Mouse (Mus musculus) layer of hippocampus, postnatal 10 days (tissue): Measurements from ENCODE around the gene Bst2. TPM values are rescaled to one million over a fixed set of nuclear protein-coding genes. Genes with fewer than 3 reads are reported as not detected.

Experiments
- DNase-seq, 2 experiments: peaks; one replicate each; pipeline ENCODE4 v3.0.0; 2021; ENCODE audit warnings: low spot score in 2 of 2
- total RNA-seq, 2 experiments: library from RNA; stranded (reverse); gene quantifications; 2 replicates each; pipeline ENCODE4 v1.2.3; 2021

The Bst2 gene
- total RNA-seq, 2 experiments from 2014 or later: 4.1 to 4.8 TPM

DNA sequence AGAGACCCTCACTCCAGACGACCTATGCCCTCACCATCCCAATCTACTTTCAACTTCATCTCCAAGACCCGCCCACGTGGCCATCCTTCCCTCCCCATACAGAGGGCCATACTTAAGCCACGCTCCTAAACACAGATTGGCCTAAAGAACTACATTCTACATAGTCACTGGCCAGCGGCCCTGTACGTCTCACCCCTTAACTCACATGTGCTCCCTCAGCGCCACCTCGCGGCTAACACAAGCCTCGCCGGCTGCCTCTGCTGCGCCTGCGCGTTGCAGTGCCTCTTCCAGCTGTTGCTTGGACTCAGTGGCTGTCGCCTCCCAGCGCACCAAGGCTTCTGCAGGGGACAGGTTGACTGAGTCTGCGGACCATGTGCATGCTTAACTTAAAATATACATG lies 15.6 kb downstream of the Bst2 start:
- DNase-seq: peak; percentile 95 to 96

DNA sequence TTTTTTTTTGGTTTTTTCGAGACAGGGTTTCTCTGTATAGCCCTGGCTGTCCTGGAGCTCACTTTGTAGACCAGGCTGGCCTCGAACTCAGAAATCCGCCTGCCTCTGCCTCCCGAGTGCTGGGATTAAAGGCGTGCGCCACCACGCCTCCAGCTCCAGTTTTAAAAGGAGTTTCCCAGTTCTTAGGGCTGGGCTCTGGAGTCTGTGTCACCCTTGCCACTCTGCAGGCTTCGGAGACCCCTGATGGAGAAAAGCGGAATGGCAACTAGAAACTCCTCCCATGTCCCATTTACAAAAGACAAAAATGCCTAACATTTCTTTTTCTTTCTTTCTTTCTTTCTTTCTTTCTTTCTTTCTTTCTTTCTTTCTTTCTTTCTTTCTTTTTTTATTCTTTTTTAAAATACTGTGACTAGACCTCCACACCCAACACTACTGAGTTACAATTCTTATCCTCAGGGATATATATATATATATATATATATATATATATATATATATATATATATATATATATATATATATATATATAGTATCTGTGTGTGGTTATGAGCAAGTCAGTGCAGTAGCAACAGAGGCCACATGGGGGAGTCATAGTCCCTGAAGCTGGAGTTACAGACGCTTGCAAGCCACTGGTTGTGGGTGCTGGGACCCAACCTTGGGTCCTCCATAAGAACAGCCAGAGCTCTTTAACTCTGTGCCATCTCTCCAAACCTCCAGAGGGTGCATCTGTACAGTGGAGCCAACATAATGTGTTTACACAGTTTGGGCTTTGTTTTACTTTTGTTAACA lies 18.0 kb downstream of the Bst2 start:
- DNase-seq: peak; percentile 61 to 62

DNA sequence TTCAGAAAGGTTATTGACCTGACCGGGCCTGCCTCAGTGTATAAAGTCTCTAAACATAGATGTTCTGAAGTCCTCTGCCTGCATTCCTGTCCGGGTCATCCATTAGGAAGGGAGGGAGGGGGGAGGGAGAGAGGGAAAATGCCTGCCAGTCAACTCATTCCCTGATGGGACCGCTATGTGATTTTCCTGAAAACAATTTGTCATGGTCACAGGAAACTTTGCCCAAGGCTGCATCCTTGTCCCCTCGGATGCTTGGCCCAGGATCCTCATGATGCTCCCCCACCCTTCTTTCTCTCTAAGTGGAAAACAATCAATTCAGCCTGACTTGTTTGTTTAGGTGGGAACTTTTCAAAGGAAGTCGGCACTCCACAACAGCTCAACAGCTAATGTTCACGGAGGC lies 20.5 kb downstream of the Bst2 start:
- DNase-seq: no peak

DNA sequence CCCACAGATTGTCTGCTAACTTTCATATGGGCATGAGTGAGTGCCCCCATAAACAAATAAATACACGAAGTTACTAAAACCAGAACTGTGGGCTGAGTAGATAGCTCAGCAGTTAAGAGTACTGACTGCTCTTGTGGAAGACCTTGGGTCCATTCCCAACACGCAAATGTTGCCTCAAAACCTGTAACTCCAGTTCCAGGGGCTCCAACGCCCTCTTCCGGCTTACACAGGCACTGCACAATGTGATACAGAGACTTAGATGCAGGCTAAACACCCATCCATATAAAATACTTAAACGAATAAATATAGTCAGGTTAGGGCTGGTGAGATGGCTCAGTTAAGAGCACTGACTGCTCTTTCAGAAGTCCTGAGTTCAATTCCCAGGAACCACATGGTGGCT lies 22.2 kb downstream of the Bst2 start:
- no peak for DNase-seq

DNA sequence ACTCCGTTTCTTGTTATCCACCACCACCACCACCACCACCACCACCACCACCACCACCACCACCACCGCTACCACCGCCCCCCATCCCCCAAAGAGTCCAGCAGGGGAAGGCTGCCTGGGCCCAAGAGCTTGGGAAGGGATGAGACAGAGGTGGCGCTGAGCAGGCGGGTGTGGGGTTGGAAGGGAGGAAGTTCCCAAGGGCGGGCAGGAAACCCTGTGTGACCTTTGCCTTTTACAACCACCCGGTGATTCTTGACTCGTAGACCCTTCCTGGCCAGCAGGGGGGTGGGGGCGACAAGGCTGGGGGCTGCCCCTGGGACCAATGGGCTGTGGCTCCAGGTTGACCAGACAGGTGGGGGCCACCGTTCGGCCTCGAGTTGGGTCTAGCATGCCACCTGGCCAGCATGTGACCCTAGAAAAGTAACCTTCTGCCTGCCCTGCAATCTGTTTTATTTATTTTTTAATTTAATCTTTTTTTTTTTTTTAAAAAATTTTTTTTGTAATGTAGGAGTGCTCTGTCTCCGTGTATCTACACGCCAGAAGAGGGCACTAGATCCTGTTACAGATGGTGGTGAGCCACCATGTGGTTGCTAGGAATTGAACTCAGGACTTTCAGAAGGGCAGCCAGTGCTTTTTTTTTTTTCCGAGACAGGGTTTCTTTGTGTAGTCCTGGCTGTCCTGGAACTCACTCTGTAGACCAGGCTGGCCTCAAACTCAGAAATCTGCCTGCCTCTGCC lies 24.1 kb downstream of the Bst2 start:
- DNase-seq: no peak

DNA sequence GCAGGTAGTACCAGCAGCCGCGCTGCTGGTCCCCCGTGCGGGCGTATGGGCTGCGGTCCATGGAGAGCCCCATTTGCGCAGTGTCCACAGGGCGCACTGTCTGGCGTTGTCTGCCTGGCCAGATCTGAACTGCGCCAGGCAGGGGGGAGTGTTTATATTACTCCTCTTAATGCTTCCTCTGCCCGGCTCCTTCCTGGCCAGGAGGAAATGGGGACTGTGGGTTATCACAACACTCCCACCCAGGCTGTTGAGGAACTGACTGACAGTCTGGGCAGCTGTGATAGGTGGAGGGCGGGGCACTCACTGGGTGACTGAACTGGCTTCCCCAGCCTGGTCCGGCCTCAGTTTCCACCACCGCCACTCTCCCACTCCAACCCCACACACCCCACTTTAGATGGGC lies 25.6 kb downstream of the Bst2 start, which contains the start of gene Plvap:
Plvap (minus strand) TSS at position 109 of the 400 bp plus-strand sequence.
- DNase-seq: no peak

DNA sequence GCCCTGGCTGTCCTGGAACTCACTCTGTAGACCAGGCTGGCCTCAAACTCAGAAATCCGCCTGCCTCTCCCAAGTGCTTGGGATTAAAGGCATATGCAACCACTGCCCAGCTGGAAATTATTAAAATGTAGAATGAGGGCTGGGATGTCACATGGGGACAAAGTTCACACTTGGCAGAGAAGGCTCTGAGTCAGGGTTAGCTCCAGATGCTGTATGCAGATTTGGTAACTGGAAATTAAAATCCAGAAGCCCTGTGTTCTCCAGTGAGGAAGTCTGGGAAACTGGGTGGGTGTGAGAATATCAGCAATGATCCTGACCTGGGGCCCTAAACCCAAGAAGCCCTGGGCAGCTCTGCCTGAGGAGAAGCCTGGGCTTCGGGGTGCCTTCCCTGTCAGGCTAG lies 27.9 kb downstream of the Bst2 start:
- no peak for DNase-seq

DNA sequence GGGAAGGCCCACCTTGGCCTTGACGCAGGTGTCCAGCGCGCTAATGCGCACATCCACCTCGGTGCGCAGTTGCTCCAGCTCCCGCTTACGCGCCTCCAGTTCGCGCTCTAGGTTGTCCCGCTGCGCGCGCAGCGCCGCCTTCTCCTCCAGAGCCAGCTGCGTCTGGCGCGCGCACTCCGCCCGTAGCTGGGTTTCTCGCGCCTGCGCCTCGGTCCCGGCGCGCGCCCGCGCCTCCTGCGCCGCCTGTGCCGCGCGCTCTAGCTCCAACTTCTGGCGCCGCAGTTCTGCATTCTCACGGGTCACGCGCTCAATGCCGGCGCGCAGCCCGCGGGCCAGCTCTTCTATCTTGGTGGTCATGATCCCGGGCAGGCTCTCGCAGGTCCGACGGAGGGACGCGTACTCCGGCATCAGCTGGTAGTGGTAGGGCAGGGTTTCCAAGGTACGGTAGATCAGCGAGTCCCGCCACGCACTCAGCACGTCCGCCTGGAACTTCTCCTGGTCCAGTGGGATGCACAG lies 29.6 kb downstream of the Bst2 start:
- peak; percentile 63 to 83 for DNase-seq

DNA sequence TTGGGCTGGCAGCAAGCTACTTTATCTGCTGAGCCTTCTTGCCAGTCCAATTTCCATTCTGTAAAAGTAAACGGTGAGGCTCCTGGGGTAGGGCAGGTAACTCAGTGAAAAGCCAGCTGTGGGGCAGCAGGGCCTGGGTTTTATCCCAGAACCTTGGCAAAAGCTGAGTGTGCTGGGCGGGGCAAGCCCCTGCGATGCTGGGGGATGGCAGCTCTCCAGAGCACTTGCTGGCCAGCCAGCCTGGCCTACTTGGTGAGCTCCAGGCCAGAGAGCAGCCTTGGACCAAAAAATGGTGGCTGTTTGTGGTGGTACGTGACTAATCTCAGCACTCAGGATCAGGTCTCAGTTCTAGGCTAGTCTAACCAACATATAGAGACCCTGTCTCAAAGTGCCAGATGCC lies 31.3 kb downstream of the Bst2 start:
- no peak for DNase-seq

DNA sequence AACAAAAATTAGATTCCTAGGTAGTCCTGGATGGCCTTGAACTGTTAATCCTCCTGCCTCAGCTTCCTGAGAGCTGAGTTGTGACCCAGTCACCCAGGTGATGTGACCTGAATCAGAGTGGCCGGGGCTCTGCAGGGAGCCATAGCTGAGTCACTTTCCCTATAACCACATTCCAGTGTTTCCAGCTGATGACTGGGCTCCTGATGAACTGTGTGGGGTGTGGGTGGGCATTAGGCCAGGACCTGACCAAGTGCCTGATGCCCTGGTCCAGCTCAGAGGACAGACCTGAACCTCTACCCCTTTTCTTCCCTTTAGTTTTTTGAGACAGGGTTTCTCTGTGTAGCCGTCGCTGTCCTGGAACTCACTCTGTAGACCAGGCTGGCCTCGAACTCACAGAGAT lies 31.9 kb downstream of the Bst2 start:
- no peak for DNase-seq

DNA sequence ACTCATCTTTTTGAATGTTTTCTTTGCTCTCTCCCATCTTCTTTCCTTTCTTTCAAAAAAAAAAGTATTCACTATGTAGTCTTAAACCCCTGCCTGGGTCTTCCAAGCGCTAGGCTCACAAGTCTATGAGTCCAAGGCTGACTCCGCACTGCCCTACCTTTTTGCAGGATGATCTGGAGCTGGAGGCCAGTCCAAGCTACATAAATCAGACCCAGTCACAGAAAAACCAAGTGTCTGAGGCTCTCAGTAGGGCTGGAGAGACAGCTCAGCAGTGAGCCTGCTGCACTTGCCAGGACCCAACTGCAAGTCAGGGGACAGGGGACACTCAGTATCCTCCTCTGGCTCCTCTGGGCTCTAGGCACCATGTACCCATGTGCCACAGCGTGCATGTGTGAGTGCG lies 32.9 kb downstream of the Bst2 start:
- DNase-seq: no peak

DNA sequence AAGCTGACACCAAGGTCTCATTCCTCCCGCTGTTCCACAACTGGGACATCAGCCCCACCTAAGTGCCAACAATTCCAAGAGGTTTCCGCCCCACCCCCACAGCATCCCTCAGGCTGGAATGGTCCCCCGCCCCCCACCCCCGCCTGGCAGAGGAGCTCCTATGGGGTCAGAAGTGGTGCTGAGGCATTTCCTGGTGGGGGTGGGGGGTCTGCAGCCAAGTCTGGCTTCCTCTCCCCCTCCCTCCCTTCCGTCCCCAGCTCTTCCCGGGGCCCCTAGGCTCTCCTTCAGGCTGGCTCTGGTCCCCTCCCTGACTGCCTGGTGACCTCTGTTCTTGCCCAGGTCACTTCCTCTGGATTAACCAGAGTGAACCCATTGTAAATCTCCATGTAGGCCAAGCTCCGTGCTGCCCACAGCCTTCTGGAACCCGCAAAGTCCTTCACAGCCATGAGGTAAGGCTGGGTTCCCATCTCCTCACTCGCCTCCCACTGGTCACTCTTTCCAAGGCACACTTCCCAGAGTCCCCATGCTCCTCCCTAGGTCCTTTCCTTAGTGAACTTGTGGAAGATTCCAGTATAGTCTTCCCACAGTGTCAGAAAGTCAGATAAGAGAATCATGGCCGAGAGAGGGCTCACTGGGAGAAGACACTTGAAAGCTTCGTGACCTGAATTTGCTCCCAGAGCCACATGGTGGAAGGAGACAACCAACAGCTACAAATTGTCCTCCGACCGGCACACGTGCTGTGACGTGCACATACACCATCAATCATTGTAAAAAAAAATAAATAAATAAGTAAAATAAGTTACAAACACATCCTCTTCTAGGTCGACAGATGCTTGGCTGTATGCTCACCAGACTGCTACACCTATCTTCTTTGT lies 38.2 kb downstream of the Bst2 start:
- DNase-seq: no peak

DNA sequence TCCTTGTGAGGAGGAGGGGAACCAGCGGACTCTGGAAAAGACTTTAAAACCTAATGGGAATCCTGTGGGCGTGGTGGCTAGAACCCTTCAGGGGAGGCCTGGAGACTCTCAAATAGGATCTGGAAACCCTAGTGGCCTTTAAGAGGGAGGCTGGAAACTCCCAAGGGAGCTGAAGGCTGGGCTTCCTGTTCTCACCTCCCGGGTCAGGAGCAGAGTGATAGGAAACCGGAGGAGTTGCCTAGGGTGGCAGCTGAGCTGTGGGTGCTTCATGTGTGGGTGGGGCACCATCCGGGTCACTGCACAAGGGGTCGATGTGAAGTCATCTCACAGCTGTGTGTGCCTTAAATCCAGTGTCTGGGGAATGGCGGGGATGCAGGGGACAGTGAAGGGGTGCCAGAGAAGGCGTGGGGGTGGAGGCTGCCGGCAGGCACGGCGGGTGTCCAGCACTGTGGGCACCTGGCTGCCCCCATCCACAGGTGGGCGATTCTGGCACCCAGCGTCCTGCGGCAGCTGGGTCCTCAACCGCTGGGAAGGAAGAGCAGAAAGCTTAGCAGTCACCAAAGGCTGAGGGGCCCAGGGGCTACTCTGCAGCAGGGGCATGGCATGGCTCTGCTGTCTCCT lies 39.3 kb downstream of the Bst2 start:
- no peak for DNase-seq

DNA sequence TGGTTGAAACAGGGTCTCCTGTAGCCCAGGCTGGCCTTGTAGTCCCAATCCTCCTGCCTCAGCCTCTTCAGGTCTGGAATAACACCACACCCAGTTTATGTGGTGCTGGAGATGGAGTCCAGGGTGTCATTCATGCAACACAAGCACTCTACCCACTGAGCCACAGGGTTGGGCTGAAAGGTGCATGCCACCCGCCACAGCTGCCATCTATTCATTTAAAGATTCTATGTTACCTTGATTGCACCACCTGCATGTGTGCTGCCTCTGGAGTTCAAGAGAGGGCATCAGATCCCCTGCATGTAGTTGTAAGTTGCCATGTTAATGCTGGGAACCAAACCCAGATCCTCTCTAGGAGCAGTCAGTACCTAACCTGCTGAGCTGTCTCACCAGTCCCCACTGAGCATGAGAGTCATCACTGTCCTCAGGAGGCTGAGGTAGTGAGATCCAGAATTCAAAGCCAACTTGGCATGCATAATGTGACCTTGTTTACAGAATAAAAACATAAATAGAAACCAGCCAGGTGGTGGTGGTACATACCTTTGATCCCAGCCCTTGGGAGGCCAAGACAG lies 40.1 kb downstream of the Bst2 start:
- DNase-seq: no peak

DNA sequence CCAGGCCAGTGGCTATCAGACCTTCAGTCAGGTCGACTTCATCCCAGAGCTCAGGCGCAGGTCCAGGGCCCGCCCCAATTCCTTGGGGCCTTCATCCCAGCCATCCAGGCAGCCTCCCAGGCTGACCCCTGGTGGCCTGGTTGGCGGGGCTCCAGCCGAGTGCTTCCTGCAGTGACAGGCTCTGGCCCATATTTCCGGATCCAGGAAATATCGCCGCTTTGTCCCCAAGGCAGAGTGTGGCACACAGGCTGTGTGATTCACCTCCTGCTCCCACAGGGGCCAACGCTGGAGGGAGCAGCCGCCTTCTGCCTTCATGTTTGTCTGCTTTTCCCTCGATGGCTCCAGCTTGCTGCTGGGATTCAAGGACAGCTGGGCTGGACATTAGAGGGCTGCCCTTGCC lies 40.8 kb downstream of the Bst2 start:
- DNase-seq: peak; percentile 57 to 66

DNA sequence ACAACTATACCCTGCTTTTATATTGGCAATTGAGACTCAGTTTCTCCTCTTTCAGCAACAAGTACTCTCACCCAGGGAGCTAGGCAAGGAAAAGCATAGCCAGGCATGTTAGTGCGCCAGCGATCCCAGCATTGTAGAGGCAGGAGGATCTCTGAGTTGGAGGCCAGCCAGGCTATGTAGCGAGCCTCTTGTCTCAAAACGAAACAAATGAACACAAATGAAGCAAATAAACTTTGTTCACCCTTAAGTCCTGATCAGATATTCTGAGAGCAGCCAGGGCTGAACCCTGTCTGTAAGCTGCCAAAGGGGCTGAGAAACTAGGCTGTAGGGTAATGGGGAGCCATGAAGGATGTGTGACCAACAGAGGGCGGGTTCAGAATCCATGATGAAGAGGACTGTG lies 41.4 kb downstream of the Bst2 start:
- DNase-seq: no peak

DNA sequence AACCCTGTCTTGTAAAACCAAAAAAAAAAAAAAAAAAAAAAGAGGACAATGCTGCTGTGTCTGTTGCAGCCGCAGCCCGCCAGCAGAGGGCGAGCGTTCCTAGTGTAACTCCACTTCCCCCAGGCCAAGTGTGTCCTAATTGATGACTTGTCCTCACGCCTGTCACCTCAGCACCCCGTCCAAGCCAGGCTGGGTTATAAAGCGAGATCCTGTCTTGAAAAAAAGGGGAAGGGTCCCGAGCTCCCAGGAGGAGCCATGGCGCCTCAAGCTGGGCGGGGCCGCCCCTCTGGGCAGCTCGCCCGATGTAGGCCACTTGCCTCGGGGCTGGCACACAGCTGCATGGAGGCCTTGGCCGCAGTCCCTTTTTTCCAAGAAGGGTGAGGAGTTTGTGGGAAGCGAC lies 42.2 kb downstream of the Bst2 start:
- peak; percentile 86 to 87 for DNase-seq

DNA sequence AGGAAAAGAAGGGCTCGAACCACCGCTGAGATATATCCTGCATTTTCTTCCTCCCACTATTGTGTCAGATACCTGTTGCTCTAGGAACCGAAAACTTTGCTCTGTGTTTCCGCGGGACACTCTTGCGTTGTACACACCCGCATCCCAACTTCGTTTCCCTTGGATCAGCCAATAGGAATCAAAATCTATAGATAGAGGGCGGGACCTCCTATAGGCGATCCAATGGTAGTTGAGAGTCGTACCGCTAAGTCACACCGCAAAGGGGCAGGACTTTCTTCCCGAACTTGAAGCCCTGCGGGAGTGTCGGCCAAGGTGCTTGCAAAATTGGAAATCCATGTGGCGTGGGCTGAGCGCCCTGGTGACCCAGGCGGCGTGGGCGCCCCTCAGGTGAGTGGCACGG lies 48.8 kb downstream of the Bst2 start:
- peak; percentile 80 to 87 for DNase-seq

DNA sequence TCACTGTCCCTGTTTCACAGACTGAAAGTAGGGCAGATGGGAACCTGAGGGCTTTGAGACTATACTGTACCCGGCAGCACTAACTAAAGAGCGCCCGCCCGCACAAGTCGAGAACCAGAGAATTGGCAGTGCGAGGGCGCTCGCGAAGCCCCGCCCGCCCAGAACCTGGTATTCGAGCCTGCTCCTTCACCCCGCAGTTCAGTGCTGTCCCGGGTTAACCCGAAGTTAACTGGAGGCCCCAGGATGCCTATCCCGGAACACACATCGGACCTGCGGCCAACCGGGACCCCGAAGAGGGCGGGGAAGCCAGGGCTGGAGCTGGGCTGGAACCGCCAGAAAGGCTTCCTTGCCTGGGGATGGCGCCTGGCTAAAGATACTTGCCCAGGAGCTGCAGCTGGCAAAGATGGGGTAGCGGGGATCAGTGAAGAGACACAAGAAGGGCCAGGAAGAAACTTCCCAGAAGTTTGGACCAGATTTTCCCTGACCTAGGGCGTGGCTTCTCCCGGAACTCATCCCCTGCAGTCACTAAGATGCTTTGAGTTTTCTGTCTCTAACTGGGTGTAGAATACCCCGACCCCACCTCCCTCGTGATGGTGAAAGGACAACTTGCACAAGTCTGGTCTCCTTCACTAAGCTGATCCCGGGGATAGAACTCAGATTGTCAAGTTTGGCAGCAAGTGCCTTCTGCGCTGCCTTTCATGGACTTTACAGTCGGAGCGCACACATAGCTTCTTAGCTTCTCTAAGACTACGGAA lies 49.4 kb downstream of the Bst2 start, which contains the start of gene Gtpbp3:
Gtpbp3 (plus strand) TSS at position 413 of the 755 bp plus-strand sequence.
- peak; percentile 72 to 81 for DNase-seq

DNA sequence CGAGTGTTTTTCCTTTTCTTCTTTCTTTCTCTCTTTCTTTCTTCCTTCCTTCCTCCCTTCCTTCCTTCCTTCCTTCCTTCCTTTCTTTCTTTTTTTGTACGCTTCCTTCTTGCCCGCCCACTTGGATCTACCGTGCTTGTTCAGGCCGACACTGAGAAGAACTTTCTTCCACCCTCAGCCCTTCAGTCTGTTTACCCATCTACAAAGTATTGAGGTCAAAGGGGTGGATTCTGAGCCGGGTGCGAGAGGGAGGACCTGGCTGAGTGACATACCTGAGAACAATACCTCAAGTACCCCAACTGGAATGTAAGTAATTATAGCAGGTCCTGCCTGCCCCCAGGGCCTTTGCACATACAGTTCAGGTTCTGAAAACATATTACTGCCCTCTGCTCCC lies 51.1 kb downstream of the Bst2 start:
- DNase-seq: no peak
